Mouse (Mus musculus) CH12.LX (cell line): ENCODE measurements around the gene Dapk1.

ENCODE experiments used
- CTCF ChIP-seq, 2 experiments: IDR thresholded peaks in 1 of 2; conservative IDR thresholded peaks in 1 of 2; 2 replicates each; pipeline ENCODE4 v1.5.1; 2011 to 2012; ENCODE audit warnings: low read depth in 2 of 2, low read length in 2 of 2, improper control_type of control experiment in 1 of 2, inconsistent platforms in 1 of 2, mild to moderate bottlenecking in 1 of 2, moderate library complexity in 1 of 2
- POLR2A ChIP-seq: IDR thresholded peaks from 2 replicates; pipeline ENCODE4 v1.6.1; 2011; ENCODE audit warnings: low read depth, mild to moderate bottlenecking, improper control_type of control experiment, low read length
- TBP ChIP-seq: conservative IDR thresholded peaks from 2 replicates; pipeline ENCODE4 v1.6.1; 2011; ENCODE audit warnings: low read depth, low read length, improper control_type of control experiment
- ZKSCAN1 ChIP-seq: IDR thresholded peaks from 2 replicates; pipeline ENCODE4 v1.6.1; 2012; ENCODE audit warnings: low read depth, inconsistent platforms, low read length, improper control_type of control experiment, borderline replicate concordance

DNA sequence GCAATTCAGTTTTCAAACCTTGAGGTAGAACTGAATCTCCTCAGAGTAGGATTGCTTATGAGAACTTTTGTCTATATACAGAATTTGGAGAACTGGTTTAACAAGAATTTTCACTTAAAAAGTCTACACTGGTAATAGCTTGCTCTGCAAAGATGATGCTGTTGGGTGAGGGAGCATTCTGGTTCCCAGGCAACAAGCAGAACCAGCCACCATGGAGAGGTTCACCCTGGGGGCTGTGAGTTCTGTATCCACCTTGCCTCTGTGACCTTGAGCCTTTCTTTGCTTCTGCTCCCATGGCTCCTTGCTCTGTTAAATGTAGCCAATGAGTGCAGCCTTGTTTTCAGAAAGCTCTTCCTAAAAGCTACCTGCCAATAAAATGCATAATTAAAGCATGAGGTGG is 44.8 kb upstream of the Dapk1 start:
- no peak for TF ChIP-seq CTCF (conservative IDR thresholded peaks at IDR 0.05 in 1 of 2, IDR thresholded peaks at IDR 0.05 in 1 of 2; ENCODE audit: low read depth in 2 of 2, low read length in 2 of 2)
- TF ChIP-seq POLR2A = no peak
- TF ChIP-seq TBP = no peak
- TF ChIP-seq ZKSCAN1 = no peak
